Mouse (Mus musculus) hindbrain, embryonic 12.5 days (tissue): ENCODE data around the gene Syf2. TPM values are rescaled to one million over a fixed set of nuclear protein-coding genes. Genes with fewer than 3 reads are reported as not detected.
"Not testable (repeated sequence)": the region's sequence is repeated elsewhere in the genome, so short reads cannot be mapped to it uniquely, and the experiment has no call there.

Experiments used
- ATAC-seq: fragments of 200-750 bp; cut with Nextera tagmentation; 2 replicates; pipeline ENCODE4 v1.8.0; 2017; ENCODE audit warnings: moderate TSS enrichment; ENCODE audit not compliant: low FRiP score
- H3K27ac ChIP-seq: fragments of 300-500 bp; sonication (generic); 2 replicates; pipeline ENCODE4 v1.5.1; 2016; ENCODE audit warnings: mild to moderate bottlenecking
- H3K27me3 ChIP-seq: fragments of 300-500 bp; sonication (generic); 2 replicates; pipeline ENCODE4 v1.6.1; 2016; ENCODE audit warnings: mild to moderate bottlenecking
- H3K36me3 ChIP-seq: fragments of 300-500 bp; sonication (generic); 2 replicates; pipeline ENCODE4 v1.6.1; 2016; ENCODE audit warnings: mild to moderate bottlenecking
- H3K4me1 ChIP-seq: fragments of 300-500 bp; sonication (generic); 2 replicates; pipeline ENCODE4 v1.6.1; 2016
- H3K4me2 ChIP-seq: fragments of 300-500 bp; sonication (generic); replicated peaks from 2 replicates; pipeline ENCODE4 v1.6.1; 2016; ENCODE audit warnings: mild to moderate bottlenecking
- H3K4me3 ChIP-seq: fragments of 300-500 bp; sonication (generic); 2 replicates; pipeline ENCODE4 v1.5.1; 2016; ENCODE audit warnings: mild to moderate bottlenecking
- H3K9ac ChIP-seq: fragments of 300-500 bp; sonication (generic); 2 replicates; pipeline ENCODE4 v1.6.1; 2016; ENCODE audit warnings: mild to moderate bottlenecking, moderate library complexity
- H3K9me3 ChIP-seq: fragments of 300-500 bp; sonication (generic); replicated peaks from 2 replicates; pipeline ENCODE4 v1.6.1; 2016; ENCODE audit warnings: mild to moderate bottlenecking
- WGBS: fragments of 180-500 bp; shearing (Covaris S2); methylation state at CpG from one replicate; pipeline ENCODE4 v1.1.7; 2016; 5-methylcytosine and 5-hydroxymethylcytosine counted together
- polyA plus RNA-seq: library from polyadenylated mRNA; unstranded; fragments of >200 nt; fragmentation: Nextera tagmentation; extraction: Ambion mirVana; gene quantifications from 2 replicates; pipeline ENCODE4 v1.2.1, GENCODE M21; 2016

Syf2 gene
- 77.2 and 80.7 TPM in 2 replicates for polyA plus RNA-seq

DNA sequence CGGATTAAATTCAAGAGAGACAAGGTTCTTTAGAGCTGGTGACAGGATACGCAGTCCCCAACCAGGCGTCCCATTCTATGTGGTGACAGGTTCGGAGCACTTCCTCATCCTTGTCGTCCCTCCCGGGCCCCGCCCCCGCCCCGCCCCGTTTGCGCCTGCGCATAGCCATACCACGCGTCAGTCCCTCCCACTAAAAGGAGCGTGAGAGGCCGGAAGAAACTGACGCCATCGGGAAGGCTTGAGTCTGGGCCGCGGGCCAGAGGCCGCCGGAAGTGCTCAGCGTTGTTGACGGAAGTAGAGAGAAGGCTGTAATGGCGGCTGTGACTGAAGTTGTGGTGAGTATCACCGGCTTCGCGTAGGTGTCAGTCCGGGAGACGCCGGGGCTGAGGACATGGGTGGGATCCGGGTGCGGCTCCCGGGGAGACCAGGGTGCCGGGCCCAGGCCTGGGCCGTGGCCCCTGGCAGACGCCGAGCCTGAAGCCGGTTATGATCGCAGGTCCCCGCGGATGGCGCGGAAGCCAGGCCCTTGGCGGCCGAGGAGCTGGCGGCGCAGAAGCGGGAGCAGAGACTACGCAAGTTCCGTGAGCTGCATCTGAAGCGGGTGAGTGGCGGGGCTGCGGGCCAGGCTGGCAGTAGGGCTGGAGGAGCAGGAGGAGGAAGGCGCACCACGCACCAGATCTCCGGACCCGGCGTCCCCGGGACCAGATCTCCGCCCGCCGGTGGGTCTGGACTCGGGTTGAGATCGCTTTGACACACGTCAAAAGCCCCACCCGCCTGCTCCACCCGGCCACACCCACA is at the start of gene Syf2:
Syf2 (plus strand) TSS at position 215 of the 798 bp plus-strand sequence.
- H3K4me3 ChIP-seq = peak within 1 kb of the TSS; percentile 99
- H3K9ac ChIP-seq = peak within 1 kb of the TSS; percentile 82
- WGBS = under 1% methylated on average over 65 of the region's 68 CpGs
- peak; percentile 97 for ATAC-seq
- no peaks in the 10 kb centered on the region for H3K9me3 ChIP-seq
- no peaks in the 10 kb centered on the region for H3K27me3 ChIP-seq
- peaks cover 21% of the 10 kb centered on the region for H3K4me1 ChIP-seq
- peak within 1 kb of the TSS; percentile 78 for H3K27ac ChIP-seq
- H3K4me2 ChIP-seq = peak within 1 kb of the TSS; percentile 90
- peaks cover 54% of the 10 kb centered on the region for H3K36me3 ChIP-seq

DNA sequence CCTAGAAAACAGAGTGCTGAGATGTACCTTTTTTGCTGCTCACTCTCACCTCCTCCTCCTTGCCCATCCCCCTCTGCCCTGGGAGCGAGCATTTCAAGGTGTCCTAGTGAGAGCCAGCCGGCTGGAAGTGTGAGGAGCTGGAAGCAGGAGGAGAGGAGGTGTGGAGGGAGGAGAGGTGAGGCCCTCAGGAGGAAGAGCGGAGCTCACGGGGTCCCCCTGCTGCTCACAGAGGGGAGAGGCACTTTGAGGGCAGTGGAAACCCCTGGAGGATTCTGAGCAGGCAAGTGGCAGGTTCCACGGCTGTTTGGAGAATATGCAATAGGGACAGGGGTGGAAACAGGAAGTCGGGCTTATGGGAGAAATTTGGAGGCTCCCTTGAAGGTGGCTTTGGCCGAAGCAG is 47.4 kb upstream of the Syf2 start:
- Histone ChIP-seq H3K4me3 (no peak overlapping the region), H3K4me2 (no peak overlapping the region), H3K36me3 (no peaks in the 10 kb centered on the region), H3K27me3 (no peaks in the 10 kb centered on the region), H3K9me3 (no peaks in the 10 kb centered on the region), H3K27ac (no peak overlapping the region), H3K9ac (no peak overlapping the region), H3K4me1 (peaks cover 5% of the 10 kb centered on the region)
- no peak for ATAC-seq
- WGBS = 38% methylated on average over 6 of the region's 7 CpGs

DNA sequence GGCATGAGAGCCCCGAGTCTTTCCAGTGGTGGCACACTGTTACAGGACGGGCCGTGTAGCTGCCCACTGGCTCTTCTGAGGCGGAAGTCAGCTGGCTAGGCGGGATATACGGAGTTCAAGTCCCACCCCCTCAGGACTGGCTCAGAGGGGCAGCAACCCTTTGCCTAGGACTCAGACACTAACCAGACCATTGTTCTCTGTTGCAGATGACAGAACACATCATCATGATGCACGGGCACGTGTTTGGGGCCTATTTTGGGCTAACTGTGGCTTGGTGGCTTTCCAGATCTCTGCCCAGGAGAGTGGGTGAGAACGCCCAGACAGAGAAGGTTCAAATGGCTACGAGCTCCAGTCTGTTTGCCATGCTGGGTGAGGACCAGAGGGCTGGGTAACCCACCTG is 46.9 kb upstream of the Syf2 start:
- Histone ChIP-seq H3K27ac (no peak overlapping the region), H3K9me3 (no peaks in the 10 kb centered on the region), H3K9ac (no peak overlapping the region), H3K36me3 (no peaks in the 10 kb centered on the region), H3K4me2 (no peak overlapping the region), H3K4me3 (no peak overlapping the region), H3K4me1 (peaks cover 5% of the 10 kb centered on the region), H3K27me3 (no peaks in the 10 kb centered on the region)
- 87% methylated on average over 10 of the region's 10 CpGs for WGBS
- no peak for ATAC-seq

DNA sequence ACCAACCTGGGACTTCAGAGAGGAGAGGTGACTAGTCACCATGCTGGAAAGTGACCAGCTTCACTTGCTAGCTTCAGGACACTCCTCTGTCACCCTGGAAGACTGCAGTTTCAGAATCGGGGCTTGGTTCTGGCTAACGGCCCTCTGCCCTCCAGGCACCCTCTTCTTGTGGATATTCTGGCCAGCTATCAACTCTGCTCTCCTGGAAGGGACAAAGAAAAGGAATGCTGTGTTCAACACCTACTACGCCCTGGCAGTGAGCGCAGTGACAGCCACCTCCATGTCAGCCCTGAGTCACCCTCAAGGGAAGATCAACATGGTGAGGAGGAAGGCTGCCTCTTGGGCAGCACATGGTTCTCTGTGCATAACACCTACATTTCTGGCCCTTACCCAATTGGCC is 46.3 kb upstream of the Syf2 start:
- H3K27ac ChIP-seq = no peak overlapping the region
- no peak overlapping the region for H3K4me3 ChIP-seq
- no peaks in the 10 kb centered on the region for H3K9me3 ChIP-seq
- 97% methylated on average over 4 of the region's 4 CpGs for WGBS
- no peak overlapping the region for H3K9ac ChIP-seq
- no peak overlapping the region for H3K4me2 ChIP-seq
- peaks cover 5% of the 10 kb centered on the region for H3K4me1 ChIP-seq
- no peaks in the 10 kb centered on the region for H3K36me3 ChIP-seq
- ATAC-seq = no peak
- no peaks in the 10 kb centered on the region for H3K27me3 ChIP-seq

DNA sequence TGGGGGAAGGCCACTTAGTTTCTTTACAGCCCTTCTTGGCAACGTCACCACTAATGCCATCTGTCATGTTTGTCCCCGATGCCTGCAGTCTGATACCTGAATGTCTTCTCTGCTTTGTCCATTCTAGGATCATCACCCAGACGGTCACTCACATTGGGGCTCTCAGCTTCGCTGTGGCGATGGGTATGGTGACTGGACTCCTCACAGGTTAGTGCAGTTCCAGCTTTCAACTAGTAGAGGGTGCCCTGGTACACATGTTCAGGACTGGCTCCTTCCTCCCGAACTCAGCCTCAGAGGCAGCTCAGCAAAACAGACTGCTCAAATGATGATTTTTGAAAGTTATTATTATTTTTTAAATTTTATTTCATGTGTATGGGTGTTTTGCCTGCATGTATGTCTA is 38.6 kb upstream of the Syf2 start:
- H3K4me1 ChIP-seq = peaks cover 3% of the 10 kb centered on the region; the same call in 1 of the 2 replicates
- no peak overlapping the region for H3K9ac ChIP-seq

DNA sequence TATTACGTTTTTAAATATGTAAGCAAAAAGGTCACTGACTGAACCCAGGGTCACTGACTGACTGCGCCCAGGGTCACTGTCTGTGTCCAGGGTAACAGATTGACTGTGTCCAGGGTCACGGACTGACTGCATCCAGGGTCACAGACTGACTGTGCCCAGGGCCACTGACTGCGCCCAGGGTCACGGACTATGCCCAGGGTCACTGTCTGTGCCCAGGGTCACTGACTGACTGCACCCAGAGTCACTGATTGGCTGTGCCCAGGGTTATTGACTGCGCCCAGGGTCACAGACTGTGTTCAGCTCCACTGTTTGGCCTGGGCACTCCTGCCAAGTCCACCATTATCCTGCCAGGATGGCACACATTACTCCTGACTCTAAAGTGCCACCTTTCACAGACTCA is 33.4 kb upstream of the Syf2 start:
- Histone ChIP-seq H3K9me3 (no peaks in the 10 kb centered on the region), H3K4me3 (no peak overlapping the region), H3K4me2 (no peak overlapping the region), H3K4me1 (peaks cover 3% of the 10 kb centered on the region; the same call in 1 of the 2 replicates), H3K27ac (no peak overlapping the region), H3K27me3 (no peaks in the 10 kb centered on the region), H3K36me3 (peaks cover 71% of the 10 kb centered on the region), H3K9ac (no peak overlapping the region)
- WGBS = 81% methylated on average over 6 of the region's 6 CpGs
- no peak for ATAC-seq

More for the DNA sequence above, 38.6 kb upstream of the Syf2 start:
- peaks cover 23% of the 10 kb centered on the region for H3K36me3 ChIP-seq
- ATAC-seq = no peak
- H3K4me2 ChIP-seq = no peak overlapping the region
- WGBS = 79% methylated on average over 6 of the region's 6 CpGs
- H3K9me3 ChIP-seq = no peaks in the 10 kb centered on the region
- H3K4me3 ChIP-seq = no peak overlapping the region
- no peaks in the 10 kb centered on the region for H3K27me3 ChIP-seq
- no peak overlapping the region for H3K27ac ChIP-seq

DNA sequence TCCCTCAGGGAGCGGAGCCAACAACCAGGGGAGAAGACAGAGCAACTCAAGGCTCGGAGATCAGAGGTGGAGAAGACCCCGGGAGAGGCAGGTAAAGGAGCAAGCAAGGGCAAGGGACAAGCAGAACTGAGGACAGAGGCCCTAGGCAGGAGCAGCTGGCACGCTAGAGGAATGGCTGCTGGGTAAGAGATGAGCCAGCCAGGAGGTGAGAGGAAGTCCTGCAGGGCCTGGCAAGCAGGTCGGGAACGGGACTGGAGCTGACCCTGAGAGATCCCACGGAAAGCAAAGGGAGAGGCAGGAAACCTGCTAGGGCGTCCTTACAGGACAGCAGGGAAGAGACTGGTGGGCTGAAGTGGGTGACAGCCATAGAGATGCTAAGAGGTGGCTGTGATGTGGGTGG is 29.6 kb upstream of the Syf2 start:
- 96% methylated on average over 8 of the region's 8 CpGs for WGBS
- Histone ChIP-seq H3K27me3 (no peaks in the 10 kb centered on the region), H3K4me3 (no peak overlapping the region), H3K36me3 (peaks cover 95% of the 10 kb centered on the region), H3K4me2 (no peak overlapping the region), H3K9ac (no peak overlapping the region), H3K27ac (no peak overlapping the region), H3K9me3 (no peaks in the 10 kb centered on the region), H3K4me1 (no peaks in the 10 kb centered on the region)
- ATAC-seq = no peak

DNA sequence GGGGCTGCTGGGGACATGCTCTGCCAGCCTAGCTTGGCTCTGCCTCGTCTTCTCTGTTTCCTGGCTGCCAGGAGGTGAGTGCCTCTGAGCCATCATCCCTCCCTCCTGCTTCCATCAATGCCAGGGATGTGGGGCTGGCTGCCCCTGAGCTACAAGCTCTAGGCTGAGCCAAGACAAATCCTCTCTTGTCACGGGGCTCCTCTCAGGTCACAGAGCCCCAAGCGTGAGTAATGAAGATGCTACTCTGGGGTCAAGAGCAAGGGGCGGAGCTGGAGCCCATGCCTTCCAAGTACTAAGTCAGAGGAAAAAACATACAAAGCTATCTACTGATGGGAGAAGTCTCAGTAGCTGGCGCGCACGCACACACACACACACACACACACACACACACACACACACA is 27.7 kb upstream of the Syf2 start:
- H3K36me3 ChIP-seq = peaks cover 96% of the 10 kb centered on the region
- H3K4me1 ChIP-seq = no peaks in the 10 kb centered on the region
- H3K4me2 ChIP-seq = no peak overlapping the region
- no peaks in the 10 kb centered on the region for H3K27me3 ChIP-seq
- ATAC-seq = no peak
- no peak overlapping the region for H3K9ac ChIP-seq
- H3K4me3 ChIP-seq = no peak overlapping the region
- no peaks in the 10 kb centered on the region for H3K9me3 ChIP-seq
- WGBS = 79% methylated on average over 7 of the region's 7 CpGs
- no peak overlapping the region for H3K27ac ChIP-seq

DNA sequence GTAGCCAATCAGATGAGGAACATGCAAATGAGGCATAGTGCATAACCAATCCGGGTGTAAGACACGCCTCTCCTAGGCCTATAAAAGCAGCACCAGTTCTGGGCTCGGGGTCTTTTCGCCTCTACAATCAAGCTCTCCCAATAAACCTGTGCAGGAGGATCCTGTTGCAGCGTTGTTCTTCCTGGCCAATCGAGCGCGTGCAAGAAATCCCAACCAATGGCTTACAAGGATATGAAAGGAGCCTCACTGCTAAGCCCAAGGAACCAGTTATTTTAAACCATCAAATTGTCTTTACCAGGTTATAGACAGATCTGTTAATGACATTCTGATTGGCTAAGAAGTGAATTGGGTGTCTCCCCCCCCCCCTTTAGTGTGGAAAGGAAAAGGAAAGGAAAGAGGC is 19.3 kb upstream of the Syf2 start:
- H3K27me3 ChIP-seq, H3K9ac ChIP-seq, H3K4me2 ChIP-seq, H3K27ac ChIP-seq, H3K4me3 ChIP-seq, H3K9me3 ChIP-seq, ATAC-seq: not testable (repeated sequence)
- H3K4me1 ChIP-seq = peaks cover 16% of the 10 kb centered on the region
- peaks cover 46% of the 10 kb centered on the region for H3K36me3 ChIP-seq
- 95% methylated on average over 7 of the region's 8 CpGs for WGBS

DNA sequence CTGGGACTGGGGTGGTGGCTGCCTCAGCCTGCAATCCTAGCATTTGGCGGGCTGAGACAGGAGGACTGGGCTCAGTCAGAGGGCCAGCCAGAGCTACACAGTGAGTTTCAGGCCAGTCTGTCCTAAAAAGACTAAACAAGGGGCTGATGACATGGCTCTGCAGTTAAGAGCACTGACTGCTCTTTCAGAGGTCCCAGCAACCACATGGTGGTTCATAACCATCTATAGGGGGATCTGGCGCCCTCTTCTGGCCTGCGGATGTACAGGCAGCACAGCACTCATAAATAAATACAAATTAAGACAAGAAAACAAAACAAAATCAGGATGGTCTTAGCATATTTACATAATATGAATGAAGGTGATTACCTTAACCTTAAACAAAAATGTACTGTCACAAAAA is 17.3 kb upstream of the Syf2 start:
- Histone ChIP-seq H3K27ac (no peak overlapping the region), H3K4me1 (peaks cover 16% of the 10 kb centered on the region), H3K36me3 (peaks cover 26% of the 10 kb centered on the region), H3K27me3 (no peaks in the 10 kb centered on the region), H3K4me3 (peak overlapping the region; percentile 92), H3K9me3 (no peaks in the 10 kb centered on the region), H3K4me2 (peak overlapping the region; percentile 70), H3K9ac (no peak overlapping the region)
- WGBS = 31% methylated on average over 3 of the region's 3 CpGs
- ATAC-seq = no peak

DNA sequence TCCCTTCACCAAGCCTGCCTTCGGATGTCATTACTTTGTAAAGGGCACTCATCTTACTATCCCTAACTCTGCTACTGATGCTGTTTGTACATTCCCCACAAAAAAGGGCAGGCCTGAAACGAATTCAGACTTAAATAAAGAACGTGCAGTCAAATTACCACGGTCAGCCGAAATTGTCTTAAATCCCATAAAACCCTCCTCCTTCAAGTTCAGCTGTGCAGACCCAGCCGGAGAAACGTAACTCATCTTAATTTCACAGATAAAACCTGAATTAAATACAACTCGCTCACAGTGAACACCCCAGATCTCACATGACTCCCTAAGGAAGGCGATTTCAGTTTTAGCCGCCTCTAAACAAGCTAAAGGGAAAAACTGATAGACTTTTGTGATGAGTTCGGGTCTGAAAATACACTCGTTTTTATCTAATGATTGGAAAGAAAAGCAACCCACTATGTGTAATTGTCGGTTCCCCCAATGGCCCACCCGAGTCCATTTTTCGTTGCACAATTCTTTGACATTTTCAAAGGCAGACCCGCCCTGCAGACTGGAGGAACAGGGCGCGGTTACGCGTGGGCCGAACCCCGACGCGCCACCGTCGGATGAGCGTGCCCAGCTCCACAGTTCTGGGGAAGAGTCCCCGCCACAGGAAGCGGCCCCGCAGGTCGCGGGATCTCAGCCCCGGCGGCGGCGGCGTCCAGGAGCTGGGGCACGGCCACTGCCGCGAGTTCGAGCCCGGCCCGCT is 16.4 kb upstream of the Syf2 start:
- Histone ChIP-seq H3K9me3 (no peaks in the 10 kb centered on the region), H3K4me1 (peaks cover 16% of the 10 kb centered on the region), H3K36me3 (peaks cover 17% of the 10 kb centered on the region), H3K4me2 (peak overlapping the region; percentile 70), H3K9ac (peak overlapping the region; percentile 86), H3K27me3 (no peaks in the 10 kb centered on the region), H3K27ac (peak overlapping the region; percentile 91), H3K4me3 (peak overlapping the region; percentile 92)
- 2% methylated on average over 40 of the region's 43 CpGs for WGBS
- peak; percentile 51 for ATAC-seq

DNA sequence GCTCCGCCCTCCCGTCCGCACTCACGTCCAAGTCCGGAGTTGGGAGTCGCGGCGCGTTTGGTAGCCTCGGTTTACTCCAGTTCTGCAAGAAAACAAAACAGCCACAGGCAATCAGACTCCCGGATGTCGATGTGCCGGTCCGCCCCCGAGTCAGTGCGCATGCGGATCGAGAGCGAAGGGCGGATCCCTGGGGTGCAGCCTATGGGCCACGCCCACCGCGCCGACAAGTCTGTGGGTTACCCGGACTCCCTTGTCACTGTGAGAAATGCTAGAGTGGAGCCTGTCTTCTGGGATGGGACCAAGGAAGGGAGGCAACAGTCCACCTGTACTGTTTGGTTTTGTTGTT is 15.9 kb upstream of the Syf2 start, which contains the start of gene Tmem50a:
Tmem50a (minus strand) TSS at position 161 of the 346 bp plus-strand sequence.
- peak within 1 kb of the TSS; percentile 92 for H3K4me3 ChIP-seq
- H3K27ac ChIP-seq = peak within 1 kb of the TSS; percentile 91
- peak within 1 kb of the TSS; percentile 70 for H3K4me2 ChIP-seq
- peak; percentile 85 for ATAC-seq
- no peaks in the 10 kb centered on the region for H3K27me3 ChIP-seq
- H3K9me3 ChIP-seq = no peaks in the 10 kb centered on the region
- H3K9ac ChIP-seq = peak within 1 kb of the TSS; percentile 86
- H3K4me1 ChIP-seq = peaks cover 16% of the 10 kb centered on the region
- WGBS = under 1% methylated on average over 25 of the region's 25 CpGs
- peaks cover 14% of the 10 kb centered on the region for H3K36me3 ChIP-seq
